Mouse (Mus musculus) embryonic facial prominence, embryonic 13.5 days (tissue): ENCODE measurements around the gene Cenpv. TPM values are rescaled to one million over a fixed set of nuclear protein-coding genes. Genes with fewer than 3 reads are reported as not detected.

ENCODE experiments used
- polyA plus RNA-seq: library from polyadenylated mRNA; unstranded; fragments of >200 nt; fragmentation: Nextera tagmentation; extraction: Ambion mirVana; gene quantifications from 2 replicates; pipeline ENCODE4 v1.2.1, GENCODE M21; 2015

Gene Cenpv
- polyA plus RNA-seq, 1 experiment from 2014 or later: 41.1 TPM

Other genes with a start within 250 kb of the Cenpv start
- 8.4 and 9.6 TPM in 2 replicates for gene Pigl, start 80.8 kb downstream of the Cenpv start, polyA plus RNA-seq
- gene Ncor1, start 80.7 kb downstream of the Cenpv start, polyA plus RNA-seq: 161 and 181 TPM in 2 replicates
- gene Ubb, start 11.9 kb upstream of the Cenpv start, polyA plus RNA-seq: 3,261 and 3,547 TPM in 2 replicates
- gene Trpv2, start 35.2 kb upstream of the Cenpv start, polyA plus RNA-seq: 3.0 and 3.5 TPM in 2 replicates
- 14.0 and 18.4 TPM in 2 replicates for gene Lrrc75a, start 109.3 kb upstream of the Cenpv start, polyA plus RNA-seq
- gene Mmgt2, start 109.4 kb upstream of the Cenpv start, polyA plus RNA-seq: 60.4 and 64.0 TPM in 2 replicates
- gene Zfp287, start 192.6 kb upstream of the Cenpv start, polyA plus RNA-seq: 13.5 and 14.4 TPM in 2 replicates
- not detected in 2 replicates for gene Gm10428, start 213.8 kb upstream of the Cenpv start, polyA plus RNA-seq